Mouse (Mus musculus) brain, embryonic 14.5 days (tissue): ENCODE measurements at regions not wholly inside any gene's neighbourhood (a gene's known extent, or its start where the extent isn't known, plus 50 kb on each side); places are given as distances from the start of the nearest gene placed in this dataset.
"Not testable (repeated sequence)": the region's sequence is repeated elsewhere in the genome, so short reads cannot be mapped to it uniquely, and the experiment has no call there.

Experiments
- DNase-seq: peaks from one replicate; pipeline ENCODE4 v3.0.0-alpha.2; 2011; ENCODE audit warnings: low read depth
- CTCF ChIP-seq: fragments of 200-500 bp; IDR thresholded peaks from 2 replicates; pipeline ENCODE4 v1.5.1; 2012; ENCODE audit warnings: inconsistent platforms, mild to moderate bottlenecking, moderate library complexity, borderline replicate concordance; ENCODE audit not compliant: insufficient read depth, insufficient read length; ENCODE audit errors: extremely low read depth
- POLR2A ChIP-seq: fragments of 200-500 bp; IDR thresholded peaks from 2 replicates; pipeline ENCODE4 v1.6.1; 2012; ENCODE audit warnings: mild to moderate bottlenecking, inconsistent platforms, borderline replicate concordance; ENCODE audit not compliant: poor library complexity, insufficient read depth, insufficient read length, severe bottlenecking; ENCODE audit errors: extremely low read depth

- peak; percentile 16 for DNase-seq
- TF ChIP-seq CTCF (no peak), POLR2A (no peak)
These were observed 404.5 kb upstream of the Pou3f2 start for GRCm38 (mm10) chr4:22892694-22893046.

- no peak for TF ChIP-seq POLR2A
- no peak for TF ChIP-seq CTCF
- DNase-seq, result peak; percentile 43
These were observed 404.0 kb upstream of the Pou3f2 start for GRCm38 (mm10) chr4:22891974-22892693.

- TF ChIP-seq POLR2A, result no peak
- no peak for TF ChIP-seq CTCF
These were observed 392.5 kb upstream of the Pou3f2 start for GRCm38 (mm10) chr4:22880692-22881091.

GRCm38 (mm10) chr4:22875392-22875791 is 387.2 kb upstream of the Pou3f2 start:
- DNase-seq, result peak; percentile 46
- TF ChIP-seq POLR2A (no peak), CTCF (no peak)

More at GRCm38 (mm10) chr4:22880692-22881091, 392.5 kb upstream of the Pou3f2 start:
- peak; percentile 69 for DNase-seq

GRCm38 (mm10) chr4:22836124-22836445 is 347.9 kb upstream of the Pou3f2 start:
- TF ChIP-seq CTCF, result no peak
- no peak for TF ChIP-seq POLR2A
- DNase-seq, result no peak

- TF ChIP-seq POLR2A (no peak), CTCF (no peak)
- peak; percentile 94 for DNase-seq
These were observed 347.4 kb upstream of the Pou3f2 start for GRCm38 (mm10) chr4:22835381-22836123.

GRCm38 (mm10) chr4:22833851-22834440 is 345.8 kb upstream of the Pou3f2 start:
- TF ChIP-seq POLR2A, result no peak
- no peak for TF ChIP-seq CTCF
- DNase-seq, result peak; percentile 69

GRCm38 (mm10) chr4:22803665-22804064 is 315.5 kb upstream of the Pou3f2 start:
- DNase-seq, result peak; percentile 12
- TF ChIP-seq POLR2A (no peak), CTCF (no peak)

GRCm38 (mm10) chr4:22792826-22793225 is 304.7 kb upstream of the Pou3f2 start:
- no peak for TF ChIP-seq CTCF
- TF ChIP-seq POLR2A, result no peak
- no peak for DNase-seq

GRCm38 (mm10) chr4:22787866-22788265 is 299.7 kb upstream of the Pou3f2 start:
- no peak for DNase-seq
- TF ChIP-seq CTCF, result no peak

GRCm38 (mm10) chr4:22763026-22763425 is 274.9 kb upstream of the Pou3f2 start:
- not testable (repeated sequence) for DNase-seq
